Mouse (Mus musculus) stomach, postnatal 0 days (tissue): ENCODE measurements at regions not wholly inside any gene's neighbourhood (a gene's known extent, or its start where the extent isn't known, plus 50 kb on each side); places are given as distances from the start of the nearest gene placed in this dataset.
A peak's percentile ranks its signal among the peaks of the same experiment; 100 is the strongest.

Experiments
- ATAC-seq: fragments of 200-750 bp; cut with Nextera tagmentation; 2 replicates; pipeline ENCODE4 v1.8.0; 2017; ENCODE audit not compliant: low FRiP score, low TSS enrichment
- DNase-seq: peaks from one replicate; pipeline ENCODE4 v3.0.0-alpha.2; 2016; ENCODE audit warnings: low spot score
- H3K27ac ChIP-seq: fragments of 300-500 bp; sonication (generic); replicated peaks from 2 replicates; pipeline ENCODE4 v1.5.1; 2014; ENCODE audit warnings: mild to moderate bottlenecking, control low read depth
- H3K27me3 ChIP-seq: fragments of 300-500 bp; sonication (generic); 2 replicates; pipeline ENCODE4 v1.6.1; 2014; ENCODE audit warnings: low read length; ENCODE audit not compliant: control insufficient read depth, insufficient read depth
- H3K36me3 ChIP-seq: fragments of 300-500 bp; sonication (generic); 2 replicates; pipeline ENCODE4 v1.6.1; 2014; ENCODE audit warnings: low read length, mixed read lengths; ENCODE audit not compliant: control insufficient read depth, insufficient read depth
- H3K4me1 ChIP-seq: fragments of 300-500 bp; sonication (generic); replicated peaks from 2 replicates; pipeline ENCODE4 v1.6.1; 2014; ENCODE audit warnings: antibody characterized with exemption; ENCODE audit not compliant: control insufficient read depth, insufficient read depth
- H3K4me2 ChIP-seq: fragments of 300-500 bp; sonication (generic); replicated peaks from 2 replicates; pipeline ENCODE4 v1.6.1; 2014; ENCODE audit warnings: low read depth, mild to moderate bottlenecking, control low read depth, moderate library complexity
- H3K4me3 ChIP-seq: fragments of 300-500 bp; sonication (generic); 2 replicates; pipeline ENCODE4 v1.5.1; 2014; ENCODE audit warnings: low read depth, low read length, control low read depth
- H3K9ac ChIP-seq: fragments of 300-500 bp; sonication (generic); 2 replicates; pipeline ENCODE4 v1.6.1; 2014; ENCODE audit warnings: mild to moderate bottlenecking, low read length, control low read depth, mixed read lengths
- H3K9me3 ChIP-seq: fragments of 300-500 bp; sonication (generic); 2 replicates; pipeline ENCODE4 v1.6.1; 2016; ENCODE audit warnings: low read length; ENCODE audit not compliant: control insufficient read depth
- CTCF ChIP-seq: IDR thresholded peaks from 2 replicates; pipeline ENCODE4 v1.5.1; 2016; ENCODE audit warnings: antibody characterized with exemption, low read depth, mild to moderate bottlenecking, moderate library complexity
- EP300 ChIP-seq: optimal IDR thresholded peaks from 2 replicates; pipeline ENCODE3; 2016; ENCODE audit warnings: antibody characterized with exemption
- WGBS: fragments of 180-500 bp; shearing (Covaris S2); extraction: QIAGEN DNeasy Blood & Tissue Kit; methylation state at CpG from one replicate; pipeline ENCODE4 v1.1.7; 2014; 5-methylcytosine and 5-hydroxymethylcytosine counted together

DNA sequence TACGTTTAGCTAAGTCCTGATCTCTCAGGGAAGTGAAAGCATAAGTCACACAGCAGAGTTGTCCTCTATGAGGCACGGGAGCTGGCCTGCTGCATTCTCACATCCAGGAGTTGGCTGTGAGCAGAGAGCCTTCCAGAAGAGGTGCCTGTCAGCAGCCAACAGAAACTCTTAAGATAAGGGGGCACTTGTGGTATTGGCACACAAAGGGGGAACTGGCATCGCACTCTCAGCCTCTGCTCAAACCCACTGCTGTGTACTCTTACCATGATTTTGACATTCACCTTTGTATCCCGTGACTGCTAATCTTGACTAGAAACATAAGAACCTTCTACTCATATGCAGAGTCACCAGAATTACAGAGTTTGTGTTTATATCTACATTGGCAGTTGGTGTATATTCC is 56.9 kb upstream of the Gm6993 start:
- Histone ChIP-seq H3K27me3 (no peaks in the 10 kb centered on the region), H3K9ac (no peak overlapping the region), H3K36me3 (no peaks in the 10 kb centered on the region), H3K9me3 (no peaks in the 10 kb centered on the region), H3K4me3 (no peak overlapping the region), H3K4me2 (no peak overlapping the region), H3K4me1 (peaks cover 4% of the 10 kb centered on the region; the same call in 1 of the 2 replicates), H3K27ac (no peak overlapping the region; the same call in 1 of the 2 replicates)
- no peak for DNase-seq
- no peak for ATAC-seq
- WGBS, result 51% methylated on average over 4 of the region's 4 CpGs
- TF ChIP-seq EP300, result no peak
- TF ChIP-seq CTCF, result no peak

DNA sequence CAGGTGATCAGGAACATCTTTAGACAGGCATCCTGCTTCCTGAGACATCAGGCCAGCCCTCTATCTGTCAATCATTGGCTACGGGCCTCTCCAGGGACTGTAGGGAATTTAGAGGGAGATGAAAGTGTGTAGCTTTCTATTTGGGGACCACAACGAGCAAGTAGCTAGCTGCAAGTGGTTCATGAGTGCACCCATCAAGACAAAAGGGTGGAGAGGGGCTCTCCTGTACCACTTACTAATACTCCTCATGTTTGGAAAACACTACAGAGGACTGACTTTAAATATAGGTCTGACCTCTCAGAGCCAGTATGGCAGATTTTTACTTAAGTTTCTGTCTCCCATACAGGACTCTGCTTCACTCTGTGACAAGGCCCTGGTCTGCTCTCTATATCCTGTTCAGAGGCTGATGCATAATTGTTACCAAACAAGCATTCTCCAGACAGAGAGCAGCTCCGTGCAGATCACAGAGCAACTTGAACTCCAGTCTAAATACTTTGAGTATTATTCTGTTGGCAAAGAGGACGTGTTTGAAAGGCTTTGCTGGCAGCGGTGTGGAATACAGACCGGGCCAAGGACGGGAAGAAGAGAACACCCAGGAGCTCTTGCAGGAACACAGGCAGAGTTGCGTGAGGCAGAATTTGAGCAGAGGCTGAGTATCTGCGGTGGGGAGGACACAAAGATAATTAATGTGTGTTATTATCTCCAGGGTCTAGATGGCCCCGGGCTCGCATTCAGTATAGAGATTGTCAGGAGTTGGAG is 56.2 kb upstream of the Gm6993 start:
- Histone ChIP-seq H3K9me3 (no peaks in the 10 kb centered on the region), H3K4me2 (peak overlapping the region; percentile 14; the same call in 1 of the 2 replicates), H3K9ac (peak overlapping the region; percentile 31; the same call in 1 of the 2 replicates), H3K27me3 (no peaks in the 10 kb centered on the region), H3K4me1 (peaks cover 4% of the 10 kb centered on the region; the same call in 1 of the 2 replicates), H3K27ac (peak overlapping the region; percentile 70), H3K36me3 (no peaks in the 10 kb centered on the region), H3K4me3 (no peak overlapping the region)
- DNase-seq, result no peak
- peak; percentile 42; the same call in 1 of the 2 replicates for ATAC-seq
- 39% methylated on average over 11 of the region's 11 CpGs for WGBS
- TF ChIP-seq CTCF (no peak), EP300 (no peak)

GRCm38 (mm10) chr12:31185177-31185932 is 55.2 kb upstream of the Gm6993 start:
- Histone ChIP-seq H3K4me3 (no peak overlapping the region), H3K36me3 (no peaks in the 10 kb centered on the region), H3K27me3 (no peaks in the 10 kb centered on the region), H3K4me1 (peaks cover 4% of the 10 kb centered on the region; the same call in 1 of the 2 replicates), H3K9ac (no peak overlapping the region), H3K4me2 (no peak overlapping the region; the same call in 1 of the 2 replicates), H3K9me3 (no peaks in the 10 kb centered on the region), H3K27ac (peak overlapping the region; percentile 70; the same call in 1 of the 2 replicates)
- 28% methylated on average over 9 of the region's 9 CpGs for WGBS
- DNase-seq (no peak), ATAC-seq (peak; percentile 48; the same call in 1 of the 2 replicates)
- TF ChIP-seq CTCF (no peak), EP300 (no peak)

DNA sequence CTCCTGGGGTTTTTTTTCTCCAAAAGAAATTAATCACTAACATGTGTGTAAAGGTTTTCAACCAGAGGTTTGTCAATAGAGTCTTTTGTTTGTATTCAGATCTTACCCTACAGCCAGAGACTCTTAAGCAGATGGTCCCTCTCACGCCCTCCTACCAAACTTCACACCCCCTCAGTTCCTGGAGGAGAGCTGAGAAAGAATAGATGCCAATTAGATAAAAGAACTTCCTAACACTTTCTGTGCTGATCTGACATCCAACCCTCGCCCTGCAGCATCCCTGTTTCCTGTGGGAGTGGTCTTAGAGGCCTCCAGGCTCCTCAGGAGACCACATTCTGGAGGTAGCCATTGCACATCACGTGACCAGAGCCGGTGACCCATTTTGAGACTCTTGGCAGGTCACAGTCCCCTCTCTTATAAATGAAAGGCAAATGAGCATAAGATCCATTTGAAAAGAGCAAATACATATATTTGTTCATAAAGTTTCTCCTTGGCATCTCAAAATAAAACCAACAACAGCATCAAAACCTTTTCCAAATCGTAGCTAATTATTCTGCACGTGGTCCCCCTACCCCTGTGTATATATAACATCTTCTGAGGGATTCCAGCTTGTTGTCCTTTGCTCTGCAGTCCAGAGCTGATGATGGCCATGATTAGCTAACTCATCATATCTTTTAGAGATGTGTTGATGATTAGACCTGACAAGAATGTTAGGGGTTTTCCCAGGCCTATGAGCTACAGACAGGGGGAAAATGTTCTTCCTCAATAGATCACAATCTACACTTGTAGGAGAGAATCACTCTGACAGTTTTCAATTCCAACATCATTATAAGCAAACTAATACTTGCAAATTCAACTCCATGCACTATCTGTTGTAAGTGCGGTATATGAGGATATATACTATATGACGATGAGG is 54.4 kb upstream of the Gm6993 start:
- TF ChIP-seq CTCF (no peak), EP300 (no peak)
- no peak for ATAC-seq
- Histone ChIP-seq H3K9ac (no peak overlapping the region), H3K36me3 (no peaks in the 10 kb centered on the region), H3K4me2 (no peak overlapping the region), H3K9me3 (no peaks in the 10 kb centered on the region), H3K27ac (no peak overlapping the region), H3K4me1 (peaks cover 4% of the 10 kb centered on the region; the same call in 1 of the 2 replicates), H3K27me3 (no peaks in the 10 kb centered on the region), H3K4me3 (no peak overlapping the region)
- 63% methylated on average over 8 of the region's 8 CpGs for WGBS
- no peak for DNase-seq

DNA sequence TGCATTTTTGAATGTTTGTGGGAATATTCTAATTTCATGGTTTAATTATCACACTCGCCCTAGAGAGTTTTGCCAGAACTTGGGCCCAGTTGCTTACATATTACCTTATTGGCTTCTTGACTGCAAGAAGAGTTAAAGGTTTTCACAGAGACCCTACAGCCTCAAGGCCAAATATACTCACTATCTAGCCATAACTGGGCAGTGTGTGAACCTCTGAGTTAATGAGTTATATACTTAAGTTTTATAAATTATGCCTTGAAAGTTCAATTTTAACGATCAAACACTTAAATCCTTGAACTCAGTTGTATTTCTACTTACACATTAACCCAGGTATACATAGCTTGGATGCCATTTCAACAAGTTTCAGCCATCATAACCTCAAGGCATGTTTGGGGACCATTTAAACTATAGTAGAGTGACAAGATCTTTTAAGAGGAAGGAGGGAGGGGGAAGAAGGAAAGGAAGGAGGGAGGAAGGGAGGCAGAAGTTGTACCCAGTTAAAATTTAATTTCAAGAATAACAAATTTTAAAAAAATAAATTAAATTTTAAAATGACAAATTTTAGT is 52.5 kb upstream of the Gm6993 start:
- ATAC-seq, result no peak
- no peaks in the 10 kb centered on the region for H3K27me3 ChIP-seq
- DNase-seq, result no peak
- H3K4me3 ChIP-seq, result no peak overlapping the region
- H3K9ac ChIP-seq, result no peak overlapping the region
- H3K9me3 ChIP-seq, result no peaks in the 10 kb centered on the region
- H3K36me3 ChIP-seq, result no peaks in the 10 kb centered on the region
- no peak overlapping the region for H3K4me2 ChIP-seq
- TF ChIP-seq EP300 (no peak), CTCF (no peak)
- no peak overlapping the region for H3K27ac ChIP-seq
- WGBS, result 87% methylated on average over 2 of the region's 2 CpGs
- peaks cover 4% of the 10 kb centered on the region; the same call in 1 of the 2 replicates for H3K4me1 ChIP-seq
